Mouse (Mus musculus) megakaryocyte, embryonic 14.5 days (primary cell): Measurements from ENCODE around the gene Hcn4.

Source experiments
- FLI1 ChIP-seq: IDR thresholded peaks from 2 replicates; pipeline ENCODE4 v1.6.1; 2012; ENCODE audit warnings: low read length, inconsistent platforms, mixed read lengths
- GATA1 ChIP-seq: IDR thresholded peaks from 3 replicates; pipeline ENCODE4 v1.6.1; 2012; ENCODE audit warnings: mixed read lengths, low read length, inconsistent platforms, borderline replicate concordance

GRCm38 (mm10) chr9:58841655-58842054, 18.4 kb downstream of the Hcn4 start:
- TF ChIP-seq GATA1 (no peak), FLI1 (no peak)
